Mouse (Mus musculus): ENCODE results near the gene Olfr648.

Gene Olfr648

GRCm38 (mm10) chr7:104183292-104183691, at the start of gene Olfr648:
TSS of gene Olfr648 (minus strand) at chr7:104183392.
- DNase-seq, result no peak

GRCm38 (mm10) chr7:104231203-104231602, 48.0 kb upstream of the Olfr648 start:
- no peak for DNase-seq

- DNase-seq, result peak; percentile 2 to 4
Observed at GRCm38 (mm10) chr7:104218701-104219569, 35.7 kb upstream of the Olfr648 start, which contains the start of gene Trim6. TSS of gene Trim6 (plus strand) at chr7:104218793.

GRCm38 (mm10) chr7:104217881-104218280, 34.7 kb upstream of the Olfr648 start:
- DNase-seq, result no peak

- no peak for DNase-seq
Observed at GRCm38 (mm10) chr7:104216011-104216535, 32.9 kb upstream of the Olfr648 start.

- DNase-seq, result no peak
Observed at GRCm38 (mm10) chr7:104206197-104206596, 23.0 kb upstream of the Olfr648 start.

GRCm38 (mm10) chr7:104199822-104200221, 16.6 kb upstream of the Olfr648 start:
- DNase-seq, result peak; percentile 10 to 24

- DNase-seq, result no peak
Observed at GRCm38 (mm10) chr7:104195885-104196284, 12.7 kb upstream of the Olfr648 start, which contains the start of gene Olfr649. TSS of gene Olfr649 (minus strand) at chr7:104195985.

GRCm38 (mm10) chr7:104191275-104191674, 8.1 kb upstream of the Olfr648 start:
- no peak for DNase-seq

GRCm38 (mm10) chr7:104179074-104179473, 4.1 kb downstream of the Olfr648 start:
- no peak for DNase-seq

- DNase-seq, result no peak
Observed at GRCm38 (mm10) chr7:104178422-104179054, 4.7 kb downstream of the Olfr648 start.

GRCm38 (mm10) chr7:104175085-104175484, 8.1 kb downstream of the Olfr648 start:
- no peak for DNase-seq

GRCm38 (mm10) chr7:104169634-104170204, 13.5 kb downstream of the Olfr648 start:
- DNase-seq, result no peak

GRCm38 (mm10) chr7:104167105-104167504, 16.1 kb downstream of the Olfr648 start:
- DNase-seq, result no peak

- DNase-seq, result no peak
Observed at GRCm38 (mm10) chr7:104150456-104150855, 32.7 kb downstream of the Olfr648 start, which contains the start of gene Ubqlnl. TSS of gene Ubqlnl (minus strand) at chr7:104150556.

GRCm38 (mm10) chr7:104143179-104143578, 40.0 kb downstream of the Olfr648 start, which contains the start of gene Ubqln3:
TSS of gene Ubqln3 (minus strand) at chr7:104143279.
- no peak for DNase-seq

- no peak for DNase-seq
Observed at GRCm38 (mm10) chr7:104137305-104137704, 45.9 kb downstream of the Olfr648 start, which contains the start of gene Olfr643. TSS of gene Olfr643 (minus strand) at chr7:104137405.

GRCm38 (mm10) chr7:104129726-104130125, 53.5 kb downstream of the Olfr648 start, which contains the start of gene Ubqln5:
TSS of gene Ubqln5 (minus strand) at chr7:104129826.
- DNase-seq, result no peak
